Mouse (Mus musculus) midbrain, embryonic 14.5 days (tissue): ENCODE measurements at regions not wholly inside any gene's neighbourhood (a gene's known extent, or its start where the extent isn't known, plus 50 kb on each side); places are given as distances from the start of the nearest gene placed in this dataset.

Source experiments
- ATAC-seq: fragments of 200-750 bp; cut with Nextera tagmentation; 2 replicates; pipeline ENCODE4 v1.8.0; 2017; ENCODE audit warnings: moderate number of reproducible peaks, moderate library complexity; ENCODE audit not compliant: low FRiP score, low TSS enrichment
- DNase-seq: peaks from one replicate; pipeline ENCODE4 v3.0.0-alpha.2; 2015
- H3K27ac ChIP-seq: fragments of 300-500 bp; sonication (generic); replicated peaks from 2 replicates; pipeline ENCODE4 v1.5.1; 2014; ENCODE audit warnings: mild to moderate bottlenecking, low read depth, low read length, moderate library complexity
- H3K27me3 ChIP-seq: fragments of 300-500 bp; sonication (generic); 2 replicates; pipeline ENCODE4 v1.6.1; 2014; ENCODE audit warnings: low read length, control low read depth, mixed read lengths; ENCODE audit not compliant: control insufficient read depth, insufficient read depth
- H3K36me3 ChIP-seq: fragments of 300-500 bp; sonication (generic); 2 replicates; pipeline ENCODE4 v1.6.1; 2014; ENCODE audit warnings: low read length, control low read depth; ENCODE audit not compliant: control insufficient read depth, insufficient read depth
- H3K4me1 ChIP-seq: fragments of 300-500 bp; sonication (generic); 2 replicates; pipeline ENCODE4 v1.6.1; 2014; ENCODE audit warnings: mild to moderate bottlenecking, antibody characterized with exemption, low read length, control low read depth; ENCODE audit not compliant: control insufficient read depth, insufficient read depth
- H3K4me2 ChIP-seq: fragments of 300-500 bp; sonication (generic); 2 replicates; pipeline ENCODE4 v1.6.1; 2014; ENCODE audit warnings: mild to moderate bottlenecking, low read length, moderate library complexity
- H3K4me3 ChIP-seq: fragments of 300-500 bp; sonication (generic); replicated peaks from 2 replicates; pipeline ENCODE4 v1.5.1; 2014; ENCODE audit warnings: low read depth, low read length
- H3K9ac ChIP-seq: fragments of 300-500 bp; sonication (generic); replicated peaks from 2 replicates; pipeline ENCODE4 v1.6.1; 2014; ENCODE audit warnings: mild to moderate bottlenecking, low read length, moderate library complexity
- H3K9me3 ChIP-seq: fragments of 300-500 bp; sonication (generic); 2 replicates; pipeline ENCODE4 v1.6.1; 2016; ENCODE audit warnings: low read length, control low read depth, mixed read lengths; ENCODE audit not compliant: control insufficient read depth
- WGBS: fragments of 180-500 bp; shearing (Covaris S2); extraction: QIAGEN DNeasy Blood & Tissue Kit; methylation state at CpG from one replicate; pipeline ENCODE4 v1.1.7; 2014; 5-methylcytosine and 5-hydroxymethylcytosine counted together

- DNase-seq (no peak), ATAC-seq (no peak)
- Histone ChIP-seq H3K9me3 (no peaks in the 10 kb centered on the region), H3K4me1 (no peaks in the 10 kb centered on the region), H3K27me3 (no peaks in the 10 kb centered on the region), H3K4me3 (no peak overlapping the region), H3K36me3 (no peaks in the 10 kb centered on the region), H3K9ac (no peak overlapping the region), H3K4me2 (no peak overlapping the region), H3K27ac (no peak overlapping the region)
Observed at GRCm38 (mm10) chr7:95858247-95858646, 312.8 kb upstream of the Tenm4 start.

- Histone ChIP-seq H3K4me1 (no peaks in the 10 kb centered on the region), H3K9me3 (no peaks in the 10 kb centered on the region; the same call in 1 of the 2 replicates), H3K27me3 (no peaks in the 10 kb centered on the region), H3K4me2 (no peak overlapping the region), H3K9ac (no peak overlapping the region), H3K27ac (no peak overlapping the region), H3K36me3 (no peaks in the 10 kb centered on the region), H3K4me3 (no peak overlapping the region)
- DNase-seq, result no peak
- WGBS, result 56% methylated on average over 3 of the region's 3 CpGs
- ATAC-seq, result no peak
Observed at GRCm38 (mm10) chr7:95864233-95864632, 306.8 kb upstream of the Tenm4 start.

- Histone ChIP-seq H3K27ac (no peak overlapping the region), H3K36me3 (no peaks in the 10 kb centered on the region), H3K9ac (no peak overlapping the region), H3K27me3 (no peaks in the 10 kb centered on the region), H3K4me1 (no peaks in the 10 kb centered on the region), H3K4me2 (no peak overlapping the region), H3K9me3 (no peaks in the 10 kb centered on the region; the same call in 1 of the 2 replicates), H3K4me3 (no peak overlapping the region)
- ATAC-seq (no peak), DNase-seq (peak; percentile 20)
- WGBS, result 55% methylated on average over 3 of the region's 3 CpGs
Observed at GRCm38 (mm10) chr7:95865270-95865669, 305.8 kb upstream of the Tenm4 start.

GRCm38 (mm10) chr7:95868753-95869152, 302.3 kb upstream of the Tenm4 start:
- ATAC-seq (no peak), DNase-seq (peak; percentile 32)
- Histone ChIP-seq H3K9me3 (no peaks in the 10 kb centered on the region; the same call in 1 of the 2 replicates), H3K9ac (no peak overlapping the region), H3K4me2 (no peak overlapping the region), H3K4me3 (no peak overlapping the region), H3K27me3 (no peaks in the 10 kb centered on the region), H3K4me1 (no peaks in the 10 kb centered on the region), H3K36me3 (no peaks in the 10 kb centered on the region), H3K27ac (no peak overlapping the region)
- 63% methylated on average over 6 of the region's 6 CpGs for WGBS

DNA sequence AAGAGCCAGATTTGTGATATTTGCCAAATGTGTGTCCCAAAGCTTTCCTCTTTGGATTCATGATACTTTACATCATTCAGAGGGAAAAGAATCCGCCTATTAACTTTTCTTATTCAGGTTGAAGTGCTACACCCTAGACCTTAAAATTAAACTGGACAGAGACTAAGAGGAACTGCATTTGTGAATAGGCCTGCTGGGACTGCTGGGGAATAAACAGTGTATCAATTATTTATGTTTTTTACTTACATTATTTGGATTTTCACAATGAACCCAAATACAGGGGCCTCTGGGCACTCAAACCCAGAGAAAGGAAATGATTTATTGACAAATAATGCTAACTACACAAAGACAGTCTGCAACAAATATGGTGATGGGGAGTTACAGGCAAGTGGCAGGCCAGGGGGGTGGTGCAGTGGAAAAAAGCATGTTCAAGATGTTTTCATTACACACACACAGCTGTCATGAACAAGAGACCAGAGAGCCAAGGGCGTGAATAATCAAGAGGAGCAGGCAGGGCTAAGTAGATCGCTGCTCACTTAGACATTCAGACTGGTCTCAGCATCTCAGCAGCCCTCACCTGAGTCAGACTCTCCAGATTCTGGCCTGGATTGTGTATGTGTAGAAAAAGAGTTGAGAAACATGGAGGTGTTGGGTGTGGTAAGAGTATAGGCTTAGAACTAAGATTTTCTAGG, 290.3 kb upstream of the Tenm4 start:
- H3K36me3 ChIP-seq, result no peaks in the 10 kb centered on the region
- no peak; the same call in 1 of the 2 replicates for ATAC-seq
- H3K9me3 ChIP-seq, result no peaks in the 10 kb centered on the region
- H3K9ac ChIP-seq, result no peak overlapping the region
- H3K4me1 ChIP-seq, result no peaks in the 10 kb centered on the region
- H3K4me3 ChIP-seq, result no peak overlapping the region
- no peaks in the 10 kb centered on the region for H3K27me3 ChIP-seq
- no peak overlapping the region for H3K27ac ChIP-seq
- DNase-seq, result peak; percentile 23
- H3K4me2 ChIP-seq, result no peak overlapping the region
- 38% methylated on average over 3 of the region's 3 CpGs for WGBS

DNA sequence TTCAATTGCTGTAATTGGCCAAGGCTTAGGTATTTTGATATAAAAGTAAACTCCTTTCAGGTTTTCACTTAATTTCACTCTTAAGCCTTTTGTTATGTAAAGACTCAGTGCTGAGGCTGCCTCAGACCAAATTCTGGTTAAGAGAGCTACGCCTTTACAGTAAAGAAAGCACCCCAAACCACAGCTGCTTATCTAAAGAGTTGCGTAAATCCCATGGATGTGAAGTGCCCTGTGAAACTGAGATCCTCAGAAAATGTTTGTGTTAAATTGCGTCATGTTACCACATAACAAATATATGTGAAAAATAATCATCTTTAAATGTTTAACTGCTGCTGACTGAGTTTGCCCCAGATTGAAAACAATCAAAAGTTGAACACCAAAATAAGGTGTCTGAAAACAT, 269.5 kb upstream of the Tenm4 start:
- Histone ChIP-seq H3K36me3 (no peaks in the 10 kb centered on the region), H3K27me3 (no peaks in the 10 kb centered on the region), H3K4me3 (no peak overlapping the region), H3K27ac (no peak overlapping the region), H3K4me2 (no peak overlapping the region), H3K9me3 (no peaks in the 10 kb centered on the region), H3K9ac (no peak overlapping the region), H3K4me1 (no peaks in the 10 kb centered on the region)
- ATAC-seq (no peak), DNase-seq (no peak)
- 92% methylated on average over 3 of the region's 3 CpGs for WGBS

DNA sequence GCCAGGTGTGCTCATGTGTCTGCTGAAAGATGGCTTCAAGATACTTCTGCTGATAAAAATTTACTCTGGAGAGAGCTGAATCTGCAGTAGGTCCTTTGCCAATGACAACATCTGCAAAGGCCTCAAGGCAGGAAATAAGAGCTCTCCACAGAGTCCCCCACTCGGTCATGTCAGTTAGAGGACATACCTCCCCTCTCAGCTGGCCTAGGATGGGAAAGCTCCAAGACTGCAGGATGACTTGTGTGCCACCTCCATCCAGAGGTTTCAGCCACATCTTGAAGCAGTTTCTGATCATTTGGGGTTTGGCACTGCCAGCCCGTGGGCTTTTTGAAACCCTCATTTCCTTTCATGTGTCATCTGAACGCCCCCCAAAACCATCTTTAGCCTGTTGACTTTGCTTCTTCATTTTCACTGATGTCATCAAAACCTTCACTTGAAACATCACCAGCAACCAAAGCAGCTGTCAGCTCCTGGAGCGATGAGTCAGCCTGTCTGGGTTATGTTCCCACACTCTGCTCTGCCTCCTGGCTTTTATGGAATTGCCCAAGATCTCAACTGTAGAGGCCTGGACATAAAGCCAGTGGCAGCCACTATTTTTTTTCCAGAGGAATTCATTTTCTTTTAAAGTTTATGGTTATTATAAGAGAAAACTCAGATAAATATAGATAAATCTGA, 256.5 kb upstream of the Tenm4 start:
- no peak overlapping the region for H3K9ac ChIP-seq
- WGBS, result 75% methylated on average over 4 of the region's 4 CpGs
- H3K4me2 ChIP-seq, result no peak overlapping the region
- H3K4me1 ChIP-seq, result no peaks in the 10 kb centered on the region
- no peak overlapping the region for H3K27ac ChIP-seq
- H3K36me3 ChIP-seq, result no peaks in the 10 kb centered on the region
- H3K9me3 ChIP-seq, result no peaks in the 10 kb centered on the region
- no peaks in the 10 kb centered on the region for H3K27me3 ChIP-seq
- DNase-seq, result no peak
- H3K4me3 ChIP-seq, result no peak overlapping the region
- ATAC-seq, result no peak

DNA sequence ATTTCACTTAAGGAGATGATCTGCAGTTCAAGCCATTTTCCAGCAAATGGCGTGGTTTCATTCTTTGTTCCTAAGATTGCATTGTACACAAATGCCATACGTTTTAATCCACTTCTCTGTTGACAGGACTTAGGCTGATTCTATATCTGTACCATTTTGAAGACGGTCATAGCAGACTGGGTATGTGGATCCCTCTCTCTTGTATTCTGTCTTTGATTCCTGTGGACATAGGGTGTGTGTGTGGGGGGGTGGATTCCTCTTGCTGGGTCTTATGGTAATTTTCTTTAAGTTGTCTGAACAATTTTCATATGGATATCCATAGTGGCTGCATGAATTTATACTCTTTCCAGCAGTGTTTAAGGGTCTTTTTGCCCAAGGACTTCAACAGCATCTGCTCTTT, 251.1 kb upstream of the Tenm4 start:
- 28% methylated on average over 3 of the region's 3 CpGs for WGBS

DNA sequence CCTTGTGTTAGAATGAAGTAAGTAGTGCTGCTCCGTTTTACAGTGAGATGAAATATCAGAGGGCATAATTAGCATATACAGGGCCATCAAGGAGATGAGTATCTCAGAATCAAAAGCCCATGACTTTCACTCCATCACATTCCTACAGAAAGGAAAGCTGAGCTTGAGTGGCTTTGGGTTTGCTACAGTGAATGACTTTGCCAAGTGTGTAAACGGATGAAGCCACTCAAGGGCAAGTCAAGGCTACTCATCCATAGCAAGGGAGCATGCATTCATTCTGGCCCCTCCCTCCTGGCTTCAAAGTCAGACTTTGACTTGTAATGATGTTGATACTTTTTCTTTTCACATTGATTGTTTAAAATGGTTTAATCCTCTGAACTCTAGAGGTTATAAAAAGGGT, 246.2 kb upstream of the Tenm4 start:
- H3K36me3 ChIP-seq, result no peaks in the 10 kb centered on the region
- no peaks in the 10 kb centered on the region for H3K27me3 ChIP-seq
- DNase-seq (no peak), ATAC-seq (no peak)
- H3K27ac ChIP-seq, result no peak overlapping the region
- H3K4me2 ChIP-seq, result no peak overlapping the region
- no peak overlapping the region for H3K4me3 ChIP-seq
- 65% methylated on average over 2 of the region's 2 CpGs for whole genome bisulfite sequencing
- H3K4me1 ChIP-seq, result no peaks in the 10 kb centered on the region
- H3K9ac ChIP-seq, result no peak overlapping the region
- H3K9me3 ChIP-seq, result no peaks in the 10 kb centered on the region

More for the DNA sequence above, 251.1 kb upstream of the Tenm4 start:
- peak; percentile 66; the same call in 1 of the 2 replicates for ATAC-seq
- peak; percentile 14 for DNase-seq
- Histone ChIP-seq H3K9me3 (no peaks in the 10 kb centered on the region), H3K27ac (no peak overlapping the region), H3K27me3 (no peaks in the 10 kb centered on the region), H3K36me3 (no peaks in the 10 kb centered on the region), H3K4me2 (no peak overlapping the region), H3K9ac (no peak overlapping the region), H3K4me3 (no peak overlapping the region), H3K4me1 (no peaks in the 10 kb centered on the region)
